ENCODE assay signal across 22 mouse cellular contexts in genomic region chr7:89967235-89967634, GRCm38 (mm10).
"Had no signal": no experiment of that assay in that cellular context is flagged by ENCODE, and none has a peak within 500 bp of the region (broad histone marks: within the 10 kb centered on the region; RNA-seq: fewer than 3 reads in every experiment).

No protein-coding gene starts in this region.

- H3K9me3 ChIP-seq: liver, embryonic 15.5 days; lung, embryonic 15.5 days; midbrain, embryonic 10.5 days; midbrain, embryonic 12.5 days; neural tube, embryonic 13.5 days; neural tube, embryonic 15.5 days had no signal

- H3K4me3 ChIP-seq: liver, embryonic 15.5 days; lung, embryonic 15.5 days; midbrain, embryonic 10.5 days; midbrain, embryonic 12.5 days; myocyte; neural tube, embryonic 13.5 days; neural tube, embryonic 15.5 days had no signal

- H3K9ac ChIP-seq: liver, embryonic 15.5 days; liver, postnatal 0 days; lung, embryonic 15.5 days; midbrain, embryonic 12.5 days; neural tube, embryonic 13.5 days; neural tube, embryonic 15.5 days had no signal

- DNase-seq: liver, postnatal 0 days; lung, adult 2 months; lung, postnatal 14 days; lung, postnatal 36 days; midbrain, embryonic 14.5 days; retina, postnatal 1 day; right cerebral cortex, adult 18-20 months; right cerebral cortex, postnatal 25 days; right cerebral cortex, postnatal 4 days; spleen, adult 18-20 months; thymus, adult 18-20 months; thymus, postnatal 14 days; thymus, postnatal 4 days had no signal

- H3K4me2 ChIP-seq: liver, embryonic 15.5 days; lung, embryonic 15.5 days; midbrain, embryonic 12.5 days; neural tube, embryonic 13.5 days; neural tube, embryonic 15.5 days had no signal

- H3K4me1 ChIP-seq: lung, embryonic 15.5 days; midbrain, embryonic 10.5 days; midbrain, embryonic 12.5 days; neural tube, embryonic 13.5 days; neural tube, embryonic 15.5 days had no signal

- H3K27me3 ChIP-seq: liver, embryonic 15.5 days; lung, embryonic 15.5 days; midbrain, embryonic 12.5 days; neural tube, embryonic 13.5 days; neural tube, embryonic 15.5 days had no signal

- H3K27ac ChIP-seq: liver, embryonic 15.5 days; lung, embryonic 15.5 days; midbrain, embryonic 10.5 days; midbrain, embryonic 12.5 days; neural tube, embryonic 13.5 days; neural tube, embryonic 15.5 days had no signal

- ATAC-seq: liver, postnatal 0 days; lung, postnatal 0 days; midbrain, embryonic 16.5 days had no signal
